Mouse (Mus musculus): Measurements from ENCODE around the gene Ap1ar.

DNA sequence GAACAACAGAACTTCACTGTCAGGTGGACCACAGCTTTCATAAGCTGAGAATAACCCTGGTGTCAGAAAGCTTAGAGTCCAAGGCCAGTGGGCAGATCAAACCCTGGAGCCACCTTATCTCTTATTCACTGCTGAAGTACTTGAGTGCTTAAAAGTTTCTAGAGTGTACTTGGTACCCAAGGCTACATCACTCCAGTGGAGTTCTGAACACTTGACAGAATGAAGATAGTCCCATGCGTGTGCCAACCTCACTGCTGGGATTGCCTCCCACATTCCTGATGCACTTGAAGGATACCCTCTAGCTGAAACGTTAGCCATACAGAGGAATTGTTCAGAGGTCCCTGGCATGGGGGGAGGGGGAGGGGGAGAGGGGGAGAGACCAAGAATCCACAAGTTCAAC, 44.4 kb upstream of the Ap1ar start:
- TF ChIP-seq CTCF (IDR thresholded peaks at IDR 0.05; ENCODE audit: low read depth) (no peak), EP300 (optimal IDR thresholded peaks at IDR 0.05) (no peak)
